Mouse (Mus musculus) kidney, postnatal 14 days (tissue): ENCODE data around the gene Tal1.

Experiments
- DNase-seq: peaks from one replicate; pipeline ENCODE4 v3.0.0; 2022; ENCODE audit warnings: mixed read lengths

The Tal1 gene

GRCm38 (mm10) chr4:115074789-115075188 is 18.6 kb downstream of the Tal1 start:
- no peak for DNase-seq

GRCm38 (mm10) chr4:115075204-115075915 is 19.1 kb downstream of the Tal1 start:
- DNase-seq = peak; percentile 57

GRCm38 (mm10) chr4:115078892-115079820 is 22.9 kb downstream of the Tal1 start:
- DNase-seq = peak; percentile 85

- DNase-seq = no peak
Observed at GRCm38 (mm10) chr4:115079821-115080349, 23.7 kb downstream of the Tal1 start.

- DNase-seq = no peak
Observed at GRCm38 (mm10) chr4:115083031-115083430, 26.8 kb downstream of the Tal1 start.

GRCm38 (mm10) chr4:115085522-115086095 is 29.4 kb downstream of the Tal1 start:
- peak; percentile 80 for DNase-seq

GRCm38 (mm10) chr4:115086257-115086656 is 30.0 kb downstream of the Tal1 start:
- DNase-seq = peak; percentile 67

- peak; percentile 73 for DNase-seq
Observed at GRCm38 (mm10) chr4:115086763-115087415, 30.7 kb downstream of the Tal1 start.

GRCm38 (mm10) chr4:115088611-115089338 is 32.5 kb downstream of the Tal1 start, which contains the start of gene Pdzk1ip1:
Gene Pdzk1ip1, plus strand, starts transcription at chr4:115088708.
- peak; percentile 86 for DNase-seq

- peak; percentile 86 for DNase-seq
Observed at GRCm38 (mm10) chr4:115090592-115090991, 34.4 kb downstream of the Tal1 start.

- no peak for DNase-seq
Observed at GRCm38 (mm10) chr4:115091806-115092205, 35.6 kb downstream of the Tal1 start.

GRCm38 (mm10) chr4:115093331-115093864 is 37.2 kb downstream of the Tal1 start:
- DNase-seq = peak; percentile 72

- no peak for DNase-seq
Observed at GRCm38 (mm10) chr4:115094056-115094455, 37.8 kb downstream of the Tal1 start.

GRCm38 (mm10) chr4:115095671-115096434 is 39.6 kb downstream of the Tal1 start:
- DNase-seq = peak; percentile 80

GRCm38 (mm10) chr4:115096435-115097145 is 40.4 kb downstream of the Tal1 start:
- DNase-seq = no peak

GRCm38 (mm10) chr4:115097146-115097496 is 40.9 kb downstream of the Tal1 start:
- peak; percentile 60 for DNase-seq

GRCm38 (mm10) chr4:115101682-115102081 is 45.5 kb downstream of the Tal1 start:
- peak; percentile 73 for DNase-seq

GRCm38 (mm10) chr4:115103510-115103909 is 47.3 kb downstream of the Tal1 start:
- no peak for DNase-seq

GRCm38 (mm10) chr4:115111167-115111566 is 54.9 kb downstream of the Tal1 start:
- DNase-seq = no peak

- DNase-seq = no peak
Observed at GRCm38 (mm10) chr4:115113266-115113665, 57.0 kb downstream of the Tal1 start.
